In the genomic region with DNA sequence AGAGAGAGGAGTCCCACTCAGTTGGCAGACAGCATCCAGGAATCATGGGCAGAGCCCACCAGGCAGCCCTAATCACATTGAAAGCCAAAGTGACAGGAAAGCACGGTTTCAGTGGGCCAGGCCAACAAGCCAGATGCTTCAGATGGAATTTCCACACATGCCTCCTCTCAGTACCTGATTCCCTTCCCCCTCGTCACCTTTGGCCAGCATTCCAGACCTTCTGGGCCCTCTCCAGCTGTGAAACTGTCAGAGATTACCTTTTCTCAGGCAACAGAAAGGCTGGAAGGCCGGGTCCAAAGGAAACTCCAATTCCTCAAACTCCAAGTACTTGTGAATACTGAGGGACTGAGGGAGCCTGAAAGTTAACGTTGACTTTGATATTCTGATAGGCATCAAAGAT, we compare ENCODE assay signal across 12 mouse cellular contexts. TPM values are rescaled to one million over a fixed set of nuclear protein-coding genes. Genes with fewer than 3 reads are reported as not detected.
DNase-seq lines count a peak whose midpoint lies in the region; ATAC-seq lines count a peak whose summit lies in the region.
"Had no signal": no experiment of that assay in that cellular context is flagged by ENCODE, and none has a peak within 500 bp of the region (broad histone marks: within the 10 kb centered on the region; RNA-seq: fewer than 3 reads in every experiment).

No protein-coding gene starts in this region.

- DNase-seq in cerebellum, postnatal 14 days: peak; percentile 12 to 23
- peak; percentile 49 for DNase-seq in ZHBTc4 (ENCODE audit: low read depth, low spot score)
- DNase-seq in kidney, postnatal 36 days: peak; percentile 85 to 90
- DNase-seq in forebrain, embryonic 10.5 days (ENCODE audit: extremely low spot score, low spot score): no peak
- no peak for DNase-seq in cerebellum, postnatal 4 days (ENCODE audit: low spot score in 2 of 2)
- DNase-seq: cerebellum, postnatal 36 days had no signal

- H3K4me2 ChIP-seq in heart, embryonic 14.5 days (ENCODE audit: low read length): peak overlapping the region; percentile 39

- WGBS in heart, embryonic 14.5 days: 6% methylated on average over 4 of the region's 4 CpGs
- WGBS in forebrain, embryonic 10.5 days: 57% methylated on average over 4 of the region's 4 CpGs

- H3K4me3 ChIP-seq in heart, embryonic 14.5 days (ENCODE audit: control insufficient read depth in 1 of 2, insufficient read depth in 1 of 2, low read depth in 1 of 2, low read length in 2 of 2): no peak overlapping the region
- H3K4me3 ChIP-seq in forebrain, embryonic 10.5 days: no peak overlapping the region
- H3K4me3 ChIP-seq: erythroblast, embryonic 14.5 days had no signal

- peak overlapping the region; percentile 21 to 55 for H3K27ac ChIP-seq in heart, embryonic 14.5 days (replicated peaks in 1 of 2; ENCODE audit: control insufficient read depth in 1 of 2, insufficient read depth in 1 of 2, low read depth in 2 of 2, low read length in 2 of 2)
- H3K27ac ChIP-seq in forebrain, embryonic 10.5 days: no peak overlapping the region

- H3K36me3 ChIP-seq in heart, embryonic 14.5 days (ENCODE audit: control insufficient read depth, insufficient read depth, low read length): peaks cover 41% of the 10 kb centered on the region
- H3K36me3 ChIP-seq in forebrain, embryonic 10.5 days (replicated peaks): peaks cover 28% of the 10 kb centered on the region

- no peak for ATAC-seq in cerebellum, adult (ENCODE audit: insufficient number of reproducible peaks, low FRiP score, low TSS enrichment)
- ATAC-seq in heart, embryonic 14.5 days (ENCODE audit: insufficient number of reproducible peaks, insufficient read depth, low FRiP score, low read depth): no peak
- ATAC-seq in megakaryocyte-erythroid progenitor cell, adult 5-6 weeks (replicated peaks; ENCODE audit: low FRiP score, low TSS enrichment, poor library complexity, severe bottlenecking): no peak
- ATAC-seq: inflammation-experienced regulatory T-cells, adult 6 months had no signal

- no peaks in the 10 kb centered on the region for H3K9me3 ChIP-seq in heart, embryonic 14.5 days (ENCODE audit: control insufficient read depth, low read length)
- H3K9me3 ChIP-seq in forebrain, embryonic 10.5 days: no peaks in the 10 kb centered on the region

- H3K4me1 ChIP-seq in heart, embryonic 14.5 days (ENCODE audit: control insufficient read depth in 2 of 2, insufficient read depth in 2 of 2, low read length in 2 of 2): peaks cover 37 to 88% of the 10 kb centered on the region in 2 experiments
- H3K4me1 ChIP-seq in forebrain, embryonic 10.5 days: peaks cover 40% of the 10 kb centered on the region

- no peaks in the 10 kb centered on the region for H3K27me3 ChIP-seq in heart, embryonic 14.5 days (ENCODE audit: control insufficient read depth, insufficient read depth, low read length)
- H3K27me3 ChIP-seq in forebrain, embryonic 10.5 days (ENCODE audit: poor library complexity, severe bottlenecking): no peaks in the 10 kb centered on the region

- H3K9ac ChIP-seq in heart, embryonic 14.5 days (ENCODE audit: low read length): 0 out of 2 replicates have a peak overlapping the region, but pooled peaks have one; percentile 1

RNA-seq across cellular contexts. Expression of gene Fermt2, which starts 19.1 kb away (rescaled TPM):
- polyA plus RNA-seq in heart, embryonic 14.5 days (2014; fragmentation: Nextera tagmentation; extraction: Ambion mirVana): 228 and 235 TPM in 2 replicates
- not detected in 2 replicates for total RNA-seq in megakaryocyte-erythroid progenitor cell, adult 5-6 weeks (2014; fragmentation: Nextera tagmentation)
- not detected in 2 replicates for total RNA-seq in megakaryocyte-erythroid progenitor cell, adult 5-6 weeks (2017)
- polyA plus RNA-seq in forebrain, embryonic 10.5 days (2016; fragmentation: Nextera tagmentation; extraction: Ambion mirVana): 75.7 and 77.6 TPM in 2 replicates
- total RNA-seq: megakaryocyte, adult 5-6 weeks had no signal
- polyA plus RNA-seq: erythroblast, embryonic 14.5 days; inflammation-experienced regulatory T-cells, adult 6 months had no signal

Comparison
In these comparisons a context has a peak if more than half of its experiments do, and no peak if none do; other contexts are left out.
1. DNase-seq: peak in cerebellum, postnatal 14 days (2 of 2), ZHBTc4 (single experiment) and kidney, postnatal 36 days (2 of 2); none in forebrain, embryonic 10.5 days (single experiment) and cerebellum, postnatal 4 days (0 of 2).